Mouse (Mus musculus): ENCODE measurements around the gene Scp2d1. TPM values are rescaled to one million over a fixed set of nuclear protein-coding genes. Genes with fewer than 3 reads are reported as not detected.
"Not testable (repeated sequence)": the region's sequence is repeated elsewhere in the genome, so short reads cannot be mapped to it uniquely, and the experiment has no call there.

Scp2d1 gene
- polyA plus RNA-seq (2011; ENCODE audit: insufficient read length, low read depth, missing spikeins) = not detected in 2 replicates

DNA sequence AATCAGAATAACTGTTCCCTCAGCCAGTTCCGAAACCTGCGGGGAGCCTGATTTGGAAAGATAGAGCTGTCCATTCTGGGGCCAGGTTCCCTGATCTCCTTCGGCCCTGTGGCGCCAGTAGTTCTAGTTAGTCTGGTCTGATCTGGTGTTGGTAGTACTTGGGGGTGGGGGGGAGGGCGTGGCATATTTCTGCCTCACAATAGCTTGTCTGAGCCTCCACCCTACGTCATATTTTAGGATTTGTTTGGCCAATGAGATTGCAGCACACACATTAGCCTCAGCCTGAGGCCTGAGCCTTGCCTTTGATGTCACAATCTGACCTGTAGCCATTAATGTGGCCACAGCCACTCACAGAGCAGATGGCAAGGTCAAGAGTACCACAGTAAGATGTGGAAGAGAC, at the start of gene Scp2d1:
Gene Scp2d1, plus strand, starts transcription at position 301 of the 400 bp plus-strand sequence.
- not testable (repeated sequence) for H3K27ac ChIP-seq (ENCODE audit: insufficient read depth, low read length); H3K4me1 ChIP-seq (ENCODE audit: control insufficient read depth, insufficient read depth, low read length); H3K4me3 ChIP-seq (ENCODE audit: insufficient read depth, low read length)

DNA sequence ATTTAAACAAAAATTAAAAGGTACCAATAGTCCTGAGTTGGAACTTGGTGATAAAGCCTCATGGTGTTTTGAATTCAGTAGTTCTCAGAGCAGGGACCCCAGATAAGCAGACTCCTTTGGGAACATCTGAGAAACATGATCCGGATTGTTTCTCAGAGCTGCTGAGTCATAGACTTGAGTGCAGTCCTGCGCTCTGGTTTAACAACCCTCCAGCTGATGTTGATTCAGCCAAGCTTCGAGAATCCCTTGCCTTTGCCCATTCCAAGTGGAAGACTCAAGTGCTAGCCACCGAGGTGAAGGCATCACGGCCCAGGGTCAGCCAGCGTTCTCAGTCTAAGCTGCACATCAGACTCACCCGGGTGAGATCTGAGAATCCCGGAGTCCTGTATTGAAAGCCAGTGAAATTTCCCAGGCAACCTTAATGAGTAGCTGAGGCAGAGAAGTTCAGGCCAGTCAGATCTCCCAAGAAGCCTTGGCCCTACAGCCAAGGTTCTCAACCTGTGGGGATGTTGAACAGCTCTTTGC, 48.8 kb upstream of the Scp2d1 start:
- TF ChIP-seq CTCF (IDR thresholded peaks at IDR 0.05; ENCODE audit: borderline replicate concordance, insufficient read depth, low read length) (no peak), POLR2A (IDR thresholded peaks at IDR 0.05; ENCODE audit: low read depth, low read length) (no peak)
- Histone ChIP-seq H3K4me1 (ENCODE audit: control insufficient read depth, insufficient read depth, low read length) (no peaks in the 10 kb centered on the region), H3K27ac (ENCODE audit: insufficient read depth, low read length) (no peak overlapping the region), H3K4me3 (ENCODE audit: insufficient read depth, low read length) (no peak overlapping the region)

DNA sequence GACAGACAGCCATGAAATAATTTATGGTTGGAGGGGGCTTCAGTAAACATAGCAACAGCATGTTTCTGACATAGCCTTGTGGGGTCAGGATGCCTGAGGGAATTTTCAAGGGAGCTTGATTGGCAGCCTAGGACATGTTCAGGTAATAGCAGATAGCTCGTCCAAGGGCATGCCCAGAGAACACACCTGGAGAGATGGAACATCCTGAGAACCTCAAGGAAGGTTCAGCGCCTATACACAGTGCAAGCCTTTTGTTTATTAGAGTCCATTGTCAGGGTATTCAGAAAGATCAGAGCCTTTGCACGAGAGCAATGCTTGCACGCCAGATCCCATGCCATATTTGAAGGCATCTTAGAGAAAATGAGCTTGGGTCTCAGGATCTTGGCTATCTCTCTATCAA, 47.8 kb upstream of the Scp2d1 start:
- H3K4me1 ChIP-seq (ENCODE audit: control insufficient read depth, insufficient read depth, low read length) = no peaks in the 10 kb centered on the region
- H3K4me3 ChIP-seq (ENCODE audit: insufficient read depth, low read length) = no peak overlapping the region
- no peak for TF ChIP-seq POLR2A (IDR thresholded peaks at IDR 0.05; ENCODE audit: low read depth, low read length)
- TF ChIP-seq CTCF (IDR thresholded peaks at IDR 0.05; ENCODE audit: borderline replicate concordance, insufficient read depth, low read length) = no peak
- no peak overlapping the region for H3K27ac ChIP-seq (ENCODE audit: insufficient read depth, low read length)

DNA sequence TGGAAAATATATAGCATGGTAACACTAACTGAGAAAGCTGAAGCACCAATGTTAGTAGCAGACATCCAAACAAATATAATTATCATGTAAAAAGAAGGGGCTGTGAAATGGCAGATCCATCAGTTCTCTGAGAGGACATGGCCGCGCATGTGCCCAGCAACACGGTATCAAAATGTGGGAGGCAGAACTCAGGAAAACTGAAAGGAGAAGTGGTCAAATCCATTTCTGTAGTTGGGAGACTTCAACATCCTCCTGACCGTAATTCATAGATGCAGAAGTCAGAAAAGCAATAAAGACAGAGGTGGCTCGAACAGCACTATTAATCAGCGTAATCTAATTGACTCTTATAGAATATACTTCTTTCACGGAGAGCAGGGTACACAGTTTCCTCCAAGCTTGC, 44.2 kb upstream of the Scp2d1 start:
- TF ChIP-seq POLR2A (IDR thresholded peaks at IDR 0.05; ENCODE audit: low read depth, low read length) (no peak), CTCF (IDR thresholded peaks at IDR 0.05; ENCODE audit: borderline replicate concordance, insufficient read depth, low read length) (no peak)
- Histone ChIP-seq H3K27ac (ENCODE audit: insufficient read depth, low read length) (no peak overlapping the region), H3K4me1 (ENCODE audit: control insufficient read depth, insufficient read depth, low read length) (no peaks in the 10 kb centered on the region), H3K4me3 (ENCODE audit: insufficient read depth, low read length) (no peak overlapping the region)

DNA sequence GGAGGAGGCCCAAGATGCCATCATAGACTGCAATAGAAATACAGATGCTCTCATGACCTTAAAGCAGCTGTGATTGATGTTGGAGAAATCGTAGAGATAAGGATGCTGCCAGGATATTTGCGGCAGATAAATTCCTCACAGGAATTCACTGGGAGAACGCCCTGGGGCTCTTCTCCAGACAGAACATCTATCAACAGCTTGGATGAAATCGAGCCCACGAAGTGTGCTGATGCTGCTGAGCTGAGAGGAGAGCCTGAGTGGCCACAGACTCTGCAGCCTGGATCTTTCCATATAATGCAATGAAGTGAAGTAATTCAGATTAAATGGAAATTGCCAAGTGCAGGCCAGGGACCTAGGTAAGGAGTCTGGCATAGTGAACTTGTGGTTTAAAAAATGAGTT, 42.7 kb upstream of the Scp2d1 start:
- no peak overlapping the region for H3K4me3 ChIP-seq (ENCODE audit: insufficient read depth, low read length)
- no peak overlapping the region for H3K27ac ChIP-seq (ENCODE audit: insufficient read depth, low read length)
- no peaks in the 10 kb centered on the region for H3K4me1 ChIP-seq (ENCODE audit: control insufficient read depth, insufficient read depth, low read length)
- TF ChIP-seq CTCF (IDR thresholded peaks at IDR 0.05; ENCODE audit: borderline replicate concordance, insufficient read depth, low read length) = no peak
- TF ChIP-seq POLR2A (IDR thresholded peaks at IDR 0.05; ENCODE audit: low read depth, low read length) = no peak

DNA sequence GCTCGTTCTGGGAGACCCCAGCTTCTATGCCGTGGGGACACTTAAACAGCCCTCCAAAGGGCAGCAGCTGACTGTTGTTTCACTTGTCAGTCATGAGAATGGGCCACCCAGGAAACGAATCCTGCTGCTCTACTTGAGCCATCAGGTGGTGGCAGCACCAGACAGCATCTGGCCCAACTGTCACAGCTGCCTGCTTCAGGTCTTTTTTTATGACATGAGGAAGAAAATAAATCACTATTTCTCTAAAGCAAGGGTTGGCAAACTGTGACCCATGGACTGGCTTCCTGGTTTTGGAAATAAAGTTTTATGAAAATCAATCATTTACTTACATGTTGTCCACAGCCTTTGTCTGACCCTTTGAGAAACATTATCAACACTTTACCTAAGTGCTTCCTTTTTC, 41.6 kb upstream of the Scp2d1 start:
- no peak for TF ChIP-seq POLR2A (IDR thresholded peaks at IDR 0.05; ENCODE audit: low read depth, low read length)
- no peak for TF ChIP-seq CTCF (IDR thresholded peaks at IDR 0.05; ENCODE audit: borderline replicate concordance, insufficient read depth, low read length)
- Histone ChIP-seq H3K4me3 (ENCODE audit: insufficient read depth, low read length) (no peak overlapping the region), H3K27ac (ENCODE audit: insufficient read depth, low read length) (no peak overlapping the region)

DNA sequence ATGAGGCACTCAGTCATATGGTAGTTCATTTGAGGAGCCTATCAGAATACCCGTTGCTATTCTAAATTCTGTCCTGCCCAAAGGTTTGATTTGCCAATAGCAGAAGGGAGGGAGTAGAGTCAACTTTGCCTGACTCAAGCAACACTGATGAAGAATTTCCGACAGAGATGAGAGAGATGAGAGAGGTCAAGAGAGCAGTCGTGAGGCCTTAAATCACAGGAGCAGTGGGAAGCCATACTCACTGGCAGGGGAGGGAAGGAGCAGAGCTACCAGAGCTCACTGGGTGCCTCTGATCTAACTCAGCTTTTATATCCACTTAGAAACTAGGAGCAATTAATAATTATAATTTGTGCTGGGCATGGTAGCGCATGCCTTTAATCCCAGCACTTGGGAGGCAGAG, 41.0 kb upstream of the Scp2d1 start:
- Histone ChIP-seq H3K27ac (ENCODE audit: insufficient read depth, low read length) (no peak overlapping the region), H3K4me1 (ENCODE audit: control insufficient read depth, insufficient read depth, low read length) (no peaks in the 10 kb centered on the region), H3K4me3 (ENCODE audit: insufficient read depth, low read length) (no peak overlapping the region)
- TF ChIP-seq CTCF (IDR thresholded peaks at IDR 0.05; ENCODE audit: borderline replicate concordance, insufficient read depth, low read length) (no peak), POLR2A (IDR thresholded peaks at IDR 0.05; ENCODE audit: low read depth, low read length) (no peak)

More for the DNA sequence above, 41.6 kb upstream of the Scp2d1 start:
- no peaks in the 10 kb centered on the region for H3K4me1 ChIP-seq (ENCODE audit: control insufficient read depth, insufficient read depth, low read length)

DNA sequence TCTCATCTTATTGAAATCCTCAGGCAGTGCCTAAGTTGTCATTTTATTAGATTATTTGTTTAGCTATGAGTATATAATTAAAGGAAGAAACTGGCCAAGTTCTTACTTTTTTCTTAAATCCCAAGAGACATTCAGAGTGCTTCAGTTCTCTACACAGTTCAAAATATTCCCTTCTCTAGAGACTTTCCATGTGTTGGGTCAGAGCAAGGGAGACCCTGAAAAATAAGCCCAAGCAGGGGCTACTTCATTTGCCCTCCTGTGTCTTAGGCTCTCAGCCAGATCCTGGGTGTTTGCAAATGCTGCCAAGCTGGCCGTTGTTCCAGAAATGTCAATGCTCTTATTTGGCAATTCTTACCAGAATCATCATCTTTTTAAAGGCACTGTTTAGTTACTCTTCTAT, 40.3 kb upstream of the Scp2d1 start:
- TF ChIP-seq POLR2A (IDR thresholded peaks at IDR 0.05; ENCODE audit: low read depth, low read length) (no peak), CTCF (IDR thresholded peaks at IDR 0.05; ENCODE audit: borderline replicate concordance, insufficient read depth, low read length) (no peak)
- Histone ChIP-seq H3K4me1 (ENCODE audit: control insufficient read depth, insufficient read depth, low read length) (no peaks in the 10 kb centered on the region), H3K4me3 (ENCODE audit: insufficient read depth, low read length) (no peak overlapping the region), H3K27ac (ENCODE audit: insufficient read depth, low read length) (no peak overlapping the region)

DNA sequence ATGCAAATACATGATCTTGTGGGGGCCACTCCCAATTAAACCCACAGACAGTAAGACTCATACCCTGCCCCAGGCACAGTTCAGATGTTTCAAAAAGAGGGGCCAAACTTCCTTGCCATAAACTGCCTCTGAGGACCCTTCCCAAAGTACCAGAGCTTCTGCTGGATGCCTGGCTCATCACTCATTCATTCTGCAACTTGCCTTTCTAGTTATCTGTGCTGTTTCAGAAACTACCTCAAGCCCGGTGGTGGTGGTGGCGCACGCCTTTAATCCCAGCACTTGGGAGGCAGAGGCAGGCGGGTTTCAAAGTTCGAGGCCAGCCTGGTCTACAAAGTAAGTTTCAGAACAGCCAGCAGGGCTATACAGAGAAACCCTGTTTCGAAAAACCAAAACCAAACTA, 39.6 kb upstream of the Scp2d1 start:
- Histone ChIP-seq H3K4me3 (ENCODE audit: insufficient read depth, low read length) (no peak overlapping the region), H3K4me1 (ENCODE audit: control insufficient read depth, insufficient read depth, low read length) (no peaks in the 10 kb centered on the region), H3K27ac (ENCODE audit: insufficient read depth, low read length) (no peak overlapping the region)
- TF ChIP-seq CTCF (IDR thresholded peaks at IDR 0.05; ENCODE audit: borderline replicate concordance, insufficient read depth, low read length) (no peak), POLR2A (IDR thresholded peaks at IDR 0.05; ENCODE audit: low read depth, low read length) (no peak)

DNA sequence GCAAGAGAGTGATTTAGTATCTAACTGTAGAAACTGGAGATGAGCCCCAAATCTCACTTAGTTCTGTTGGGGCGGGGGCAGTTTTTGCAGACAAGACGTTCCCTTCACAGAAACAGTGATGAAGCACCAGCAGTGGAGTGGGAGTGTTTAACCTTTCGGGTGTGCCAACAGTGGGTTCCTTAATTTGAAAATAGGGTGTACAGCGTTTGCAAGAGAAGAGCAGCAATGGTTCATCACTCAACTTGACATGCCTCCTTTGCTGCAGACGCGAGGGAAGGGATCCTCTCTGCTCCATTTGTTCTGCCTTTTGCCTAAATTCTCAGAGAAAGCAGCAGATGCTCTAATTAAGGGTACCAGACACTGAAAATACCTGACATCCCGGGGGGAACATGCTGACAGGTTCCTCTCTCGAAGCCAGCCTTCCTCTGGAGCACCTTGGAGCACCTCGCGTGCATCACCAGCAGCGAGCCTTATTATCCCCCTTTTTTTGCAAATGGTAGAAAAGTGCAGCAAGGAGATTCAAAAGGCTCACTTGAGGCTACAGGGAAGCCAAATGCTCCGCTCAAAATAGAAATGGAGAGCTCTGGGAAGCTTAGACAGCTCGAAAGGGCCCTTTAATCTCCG, 31.7 kb upstream of the Scp2d1 start:
- no peak for TF ChIP-seq POLR2A (IDR thresholded peaks at IDR 0.05; ENCODE audit: low read depth, low read length)
- no peak for TF ChIP-seq CTCF (IDR thresholded peaks at IDR 0.05; ENCODE audit: borderline replicate concordance, insufficient read depth, low read length)
- Histone ChIP-seq H3K4me1 (ENCODE audit: control insufficient read depth, insufficient read depth, low read length) (no peaks in the 10 kb centered on the region), H3K4me3 (ENCODE audit: insufficient read depth, low read length) (no peak overlapping the region), H3K27ac (ENCODE audit: insufficient read depth, low read length) (no peak overlapping the region)
